Mouse (Mus musculus) forebrain, postnatal 0 days (tissue): ENCODE results near the gene Cnnm4. TPM values are rescaled to one million over a fixed set of nuclear protein-coding genes. Genes with fewer than 3 reads are reported as not detected.

Source experiments
- ATAC-seq: fragments of 200-750 bp; cut with Nextera tagmentation; 2 replicates; pipeline ENCODE4 v1.8.0; 2017; ENCODE audit warnings: mild to moderate bottlenecking, moderate library complexity
- DNase-seq: peaks from one replicate; pipeline ENCODE4 v3.0.0-alpha.2; 2015
- H3K27ac ChIP-seq: fragments of 300-500 bp; sonication (generic); 2 replicates; pipeline ENCODE4 v1.5.1; 2014; ENCODE audit warnings: low read depth, mild to moderate bottlenecking, antibody characterized with exemption, low read length, moderate library complexity, mixed read lengths
- H3K27me3 ChIP-seq: fragments of 300-500 bp; sonication (generic); 2 replicates; pipeline ENCODE4 v1.6.1; 2014; ENCODE audit warnings: mild to moderate bottlenecking, low read length, mixed read lengths; ENCODE audit not compliant: insufficient read depth
- H3K36me3 ChIP-seq: fragments of 300-500 bp; sonication (generic); 2 replicates; pipeline ENCODE4 v1.6.1; 2014; ENCODE audit warnings: mild to moderate bottlenecking, moderate library complexity; ENCODE audit not compliant: insufficient read depth
- H3K4me1 ChIP-seq: fragments of 300-500 bp; sonication (generic); 2 replicates; pipeline ENCODE4 v1.6.1; 2014; ENCODE audit warnings: antibody characterized with exemption; ENCODE audit not compliant: insufficient read depth
- H3K4me2 ChIP-seq: fragments of 300-500 bp; sonication (generic); 2 replicates; pipeline ENCODE4 v1.6.1; 2014; ENCODE audit warnings: low read depth, mild to moderate bottlenecking, moderate library complexity
- H3K4me3 ChIP-seq: fragments of 300-500 bp; sonication (generic); 2 replicates; pipeline ENCODE4 v1.5.1; 2014; ENCODE audit warnings: low read depth, low read length, mixed read lengths
- H3K9ac ChIP-seq: fragments of 300-500 bp; sonication (generic); 2 replicates; pipeline ENCODE4 v1.6.1; 2014; ENCODE audit warnings: mild to moderate bottlenecking
- H3K9me3 ChIP-seq: fragments of 300-500 bp; sonication (generic); 2 replicates; pipeline ENCODE4 v1.6.1; 2016; ENCODE audit warnings: low read length
- CTCF ChIP-seq: sonication (generic); IDR thresholded peaks from 2 replicates; pipeline ENCODE4 v1.5.1; 2016; ENCODE audit warnings: antibody characterized with exemption, control low read depth, low read depth
- WGBS: fragments of 180-500 bp; shearing (Covaris S2); extraction: QIAGEN DNeasy Blood & Tissue Kit; methylation state at CpG from one replicate; pipeline ENCODE4 v1.1.7; 2014; 5-methylcytosine and 5-hydroxymethylcytosine counted together
- polyA plus RNA-seq: library from polyadenylated mRNA; unstranded; fragments of >200 nt; fragmentation: Nextera tagmentation; extraction: Ambion mirVana; gene quantifications from 2 replicates; pipeline ENCODE4 v1.2.1, GENCODE M21; 2015
- total RNA-seq: library from RNA; depleted of rRNA; stranded (reverse); fragments of >200 nt; gene quantifications from 2 replicates; pipeline ENCODE4 v1.2.3, GENCODE M21; 2014; rRNA removed

Cnnm4 gene
- total RNA-seq = 12.3 and 14.6 TPM in 2 replicates
- polyA plus RNA-seq = 7.2 and 9.4 TPM in 2 replicates

GRCm38 (mm10) chr1:36471181-36472105 lies at the start of gene Cnnm4:
Gene Cnnm4, plus strand, starts transcription at chr1:36471620.
- Histone ChIP-seq H3K4me3 (peak within 1 kb of the TSS; percentile 72), H3K9me3 (no peaks in the 10 kb centered on the region), H3K36me3 (no peaks in the 10 kb centered on the region), H3K9ac (peak within 1 kb of the TSS; percentile 70), H3K4me2 (peak within 1 kb of the TSS; percentile 80), H3K27ac (peak within 1 kb of the TSS; percentile 54), H3K4me1 (peaks cover 23% of the 10 kb centered on the region; the same call in 1 of the 2 replicates), H3K27me3 (no peaks in the 10 kb centered on the region)
- WGBS = 1% methylated on average over 50 of the region's 98 CpGs
- DNase-seq (peak; percentile 88), ATAC-seq (peak; percentile 93)
- TF ChIP-seq CTCF = peak; percentile 48

DNA sequence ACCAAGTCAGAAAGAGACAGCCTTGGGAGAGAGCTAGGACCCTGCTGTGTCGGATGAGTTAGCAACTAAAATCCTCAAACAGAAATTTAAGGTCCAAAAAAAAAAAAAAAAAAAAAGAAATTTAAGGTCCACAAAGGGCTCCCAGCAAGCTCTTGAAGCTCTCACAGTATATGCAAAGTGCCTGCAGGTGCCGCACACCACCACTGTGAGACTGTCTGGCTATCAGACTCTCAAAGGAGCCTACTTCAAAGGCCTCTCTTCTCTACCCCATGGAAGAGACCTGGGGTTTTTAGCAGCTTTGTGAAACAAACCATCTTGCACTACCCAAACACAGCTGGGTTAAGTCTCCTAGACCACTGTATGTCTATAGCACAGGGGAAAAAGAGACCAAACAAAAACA lies 41.9 kb upstream of the Cnnm4 start:
- Histone ChIP-seq H3K36me3 (peaks cover 77% of the 10 kb centered on the region), H3K27ac (no peak overlapping the region), H3K9ac (no peak overlapping the region), H3K4me1 (no peaks in the 10 kb centered on the region), H3K27me3 (no peaks in the 10 kb centered on the region), H3K9me3 (no peaks in the 10 kb centered on the region), H3K4me2 (no peak overlapping the region), H3K4me3 (no peak overlapping the region)
- ATAC-seq = no peak
- TF ChIP-seq CTCF = no peak
- DNase-seq = no peak
- 89% methylated on average over 2 of the region's 2 CpGs for WGBS

DNA sequence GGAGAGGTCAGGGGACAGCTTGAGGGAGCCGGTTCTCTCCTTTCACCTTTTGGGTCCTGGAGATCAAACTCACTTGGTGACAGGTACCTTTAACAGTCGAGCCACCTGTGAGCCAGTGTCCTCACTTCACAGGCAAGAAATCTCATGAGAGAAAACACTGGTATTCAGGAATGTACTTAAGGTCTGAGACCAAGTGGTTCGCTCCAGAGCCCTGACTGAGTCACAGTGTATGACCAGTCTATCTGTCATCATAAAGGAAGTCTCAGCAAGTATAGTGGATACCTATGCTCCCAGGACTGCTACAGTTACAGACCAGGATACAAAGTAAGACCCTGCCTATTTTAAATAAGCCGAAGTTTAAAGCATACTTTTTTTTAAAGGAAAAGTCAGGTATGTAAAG lies 38.4 kb upstream of the Cnnm4 start:
- Histone ChIP-seq H3K9me3 (no peaks in the 10 kb centered on the region), H3K36me3 (peaks cover 74% of the 10 kb centered on the region)

DNA sequence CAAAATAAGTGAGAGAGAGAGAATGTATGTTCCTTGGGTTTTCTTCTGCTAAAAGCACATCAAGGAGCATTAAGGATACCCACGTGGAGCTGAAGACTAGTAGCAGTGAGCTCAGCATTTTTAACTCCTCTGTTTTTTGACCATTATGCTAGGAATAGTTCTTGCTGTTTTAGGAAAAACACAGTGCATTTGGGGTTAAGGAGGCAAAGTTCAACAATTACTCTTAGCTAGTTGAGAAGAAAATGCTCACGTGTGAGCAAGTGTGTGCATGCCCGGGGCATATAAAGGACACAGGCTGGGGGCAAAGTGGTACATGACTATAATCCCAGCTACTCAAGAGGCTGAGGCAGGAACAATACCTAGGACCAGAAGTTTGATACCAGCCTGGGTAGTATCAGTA lies 37.8 kb upstream of the Cnnm4 start:
- H3K4me1 ChIP-seq = no peaks in the 10 kb centered on the region
- no peak overlapping the region for H3K9ac ChIP-seq
- WGBS = 92% methylated on average over 3 of the region's 3 CpGs
- H3K9me3 ChIP-seq = no peaks in the 10 kb centered on the region
- no peak for TF ChIP-seq CTCF
- ATAC-seq (no peak), DNase-seq (no peak)
- H3K4me3 ChIP-seq = no peak overlapping the region
- H3K36me3 ChIP-seq = peaks cover 74% of the 10 kb centered on the region
- no peak overlapping the region for H3K27ac ChIP-seq
- H3K27me3 ChIP-seq = no peaks in the 10 kb centered on the region
- no peak overlapping the region for H3K4me2 ChIP-seq

More for the DNA sequence above, 38.4 kb upstream of the Cnnm4 start:
- 90% methylated on average over 4 of the region's 4 CpGs for WGBS
- H3K9ac ChIP-seq = no peak overlapping the region
- H3K27ac ChIP-seq = no peak overlapping the region
- no peak for ATAC-seq
- TF ChIP-seq CTCF = no peak
- H3K4me1 ChIP-seq = no peaks in the 10 kb centered on the region
- no peak overlapping the region for H3K4me3 ChIP-seq
- H3K27me3 ChIP-seq = no peaks in the 10 kb centered on the region
- H3K4me2 ChIP-seq = no peak overlapping the region
- DNase-seq = no peak

DNA sequence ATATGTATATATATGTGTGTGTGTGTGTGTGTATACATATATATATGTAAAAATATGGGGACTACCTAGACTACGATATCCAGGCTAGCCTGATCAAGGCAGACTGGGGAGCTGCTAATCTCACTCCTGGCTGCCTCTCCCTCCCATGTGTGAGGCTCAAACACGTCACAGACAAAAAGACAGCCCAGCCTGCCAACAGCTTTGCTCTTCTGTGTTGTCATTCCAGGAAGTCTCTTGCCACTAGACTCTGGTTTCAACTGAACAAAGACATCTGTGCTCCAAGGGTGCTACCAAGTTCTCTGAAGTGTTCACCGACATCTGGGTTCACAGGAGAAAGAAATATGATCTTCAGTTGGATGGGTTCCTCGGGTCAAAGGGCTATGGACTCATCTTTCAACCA lies 36.3 kb upstream of the Cnnm4 start:
- H3K4me1 ChIP-seq = no peaks in the 10 kb centered on the region
- WGBS = 80% methylated on average over 4 of the region's 4 CpGs
- H3K4me3 ChIP-seq = no peak overlapping the region
- no peaks in the 10 kb centered on the region for H3K27me3 ChIP-seq
- peaks cover 77% of the 10 kb centered on the region for H3K36me3 ChIP-seq
- H3K4me2 ChIP-seq = no peak overlapping the region
- no peak for ATAC-seq
- DNase-seq = no peak
- no peak overlapping the region for H3K27ac ChIP-seq
- TF ChIP-seq CTCF = no peak
- no peaks in the 10 kb centered on the region for H3K9me3 ChIP-seq
- no peak overlapping the region for H3K9ac ChIP-seq

GRCm38 (mm10) chr1:36436515-36436914 lies 34.9 kb upstream of the Cnnm4 start:
- ATAC-seq (no peak), DNase-seq (no peak)
- H3K27ac ChIP-seq = no peak overlapping the region
- H3K9me3 ChIP-seq = no peaks in the 10 kb centered on the region
- no peaks in the 10 kb centered on the region for H3K4me1 ChIP-seq
- 95% methylated on average over 6 of the region's 6 CpGs for WGBS
- H3K27me3 ChIP-seq = no peaks in the 10 kb centered on the region
- H3K4me2 ChIP-seq = no peak overlapping the region
- no peak overlapping the region for H3K9ac ChIP-seq
- peaks cover 65% of the 10 kb centered on the region for H3K36me3 ChIP-seq
- TF ChIP-seq CTCF = no peak
- H3K4me3 ChIP-seq = no peak overlapping the region

DNA sequence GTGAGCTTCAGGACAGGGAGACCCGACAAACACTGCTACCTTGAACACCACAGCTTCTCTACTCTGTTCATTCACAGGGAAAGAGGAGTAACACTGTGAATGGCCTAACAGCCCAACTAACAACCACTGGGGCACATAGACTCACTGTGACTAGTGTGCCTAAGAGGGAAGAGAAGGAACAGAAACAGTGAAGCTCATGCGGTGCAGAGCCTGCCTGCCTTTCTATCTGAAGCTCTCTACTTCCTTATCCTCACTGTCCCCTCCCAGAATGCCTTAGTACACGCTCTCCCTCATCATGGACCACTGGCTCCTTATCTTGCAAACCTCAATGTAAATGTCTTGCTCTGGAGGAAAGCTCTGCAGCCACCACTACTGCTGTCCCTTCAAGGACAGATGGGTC lies 34.2 kb upstream of the Cnnm4 start:
- H3K4me2 ChIP-seq = no peak overlapping the region
- no peak overlapping the region for H3K27ac ChIP-seq
- ATAC-seq (no peak), DNase-seq (no peak)
- no peaks in the 10 kb centered on the region for H3K27me3 ChIP-seq
- no peak for TF ChIP-seq CTCF
- H3K9me3 ChIP-seq = no peaks in the 10 kb centered on the region
- 93% methylated on average over 3 of the region's 3 CpGs for WGBS
- H3K4me3 ChIP-seq = no peak overlapping the region
- H3K9ac ChIP-seq = no peak overlapping the region
- H3K4me1 ChIP-seq = no peaks in the 10 kb centered on the region
- H3K36me3 ChIP-seq = peaks cover 58% of the 10 kb centered on the region
